Mouse (Mus musculus) erythroblast, adult 5-6 weeks (primary cell): Measurements from ENCODE around the gene Slc1a5. TPM values are rescaled to one million over a fixed set of nuclear protein-coding genes. Genes with fewer than 3 reads are reported as not detected.

Experiments used
- ATAC-seq: replicated peaks from 2 replicates; pipeline ENCODE4 v1.8.0; 2016; ENCODE audit warnings: moderate number of reproducible peaks, mild to moderate bottlenecking, moderate TSS enrichment, inconsistent platforms; ENCODE audit not compliant: poor library complexity, low FRiP score, severe bottlenecking
- total RNA-seq, 2 experiments: library from RNA; stranded (forward) in 1 of 2; stranded (reverse) in 1 of 2; fragments of 150-400 nt in 1 of 2; fragments of 200-764, 138-1000 nt in 1 of 2; gene quantifications; 2 replicates each; pipeline versions ENCODE4 v1.2.3 to v1.2.4; 2015 to 2017; ENCODE audit warnings: low replicate concordance in 2 of 2

Gene Slc1a5
- total RNA-seq, 2 experiments from 2014 or later: 655 to 713 TPM

GRCm38 (mm10) chr7:16842645-16843063, 61.5 kb downstream of the Slc1a5 start, which contains the start of gene Prkd2:
TSS of gene Prkd2 (plus strand) at chr7:16842902.
- ATAC-seq: peak; percentile 85

DNA sequence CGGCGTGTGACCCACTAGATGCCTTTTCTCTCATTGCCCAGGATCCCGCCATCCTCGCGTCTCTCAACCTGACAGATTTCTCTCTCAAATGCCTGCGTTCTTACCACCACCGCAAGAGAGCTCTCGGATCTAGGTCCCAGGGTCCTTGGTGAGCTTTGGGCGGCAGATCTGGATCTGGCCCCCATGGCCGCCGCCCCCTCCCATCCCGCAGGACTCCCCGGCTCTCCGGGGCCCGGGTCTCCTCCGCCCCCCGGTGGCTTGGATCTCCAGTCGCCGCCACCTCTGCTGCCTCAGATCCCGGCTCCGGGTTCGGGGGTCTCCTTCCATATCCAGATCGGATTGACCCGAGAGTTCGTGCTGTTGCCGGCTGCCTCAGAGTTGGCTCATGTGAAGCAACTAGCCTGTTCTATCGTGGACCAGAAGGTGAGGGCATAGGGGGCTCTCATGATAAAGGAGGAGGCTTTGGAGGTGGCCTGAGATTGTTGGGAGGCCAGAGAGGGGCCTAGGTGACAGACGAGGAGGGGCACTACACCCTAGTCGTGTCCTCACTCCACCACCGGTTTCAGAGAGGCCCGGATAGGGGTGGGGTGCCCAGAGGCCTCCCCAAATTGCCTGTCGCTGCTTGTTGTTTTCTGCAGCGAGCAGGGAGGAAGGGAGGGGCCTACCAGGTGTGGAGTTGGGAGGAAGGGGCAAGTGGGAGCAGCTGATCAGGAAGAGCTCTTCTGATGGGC, 62.5 kb downstream of the Slc1a5 start:
- no peak for ATAC-seq

GRCm38 (mm10) chr7:16844696-16845071, 63.5 kb downstream of the Slc1a5 start:
- no peak for ATAC-seq

DNA sequence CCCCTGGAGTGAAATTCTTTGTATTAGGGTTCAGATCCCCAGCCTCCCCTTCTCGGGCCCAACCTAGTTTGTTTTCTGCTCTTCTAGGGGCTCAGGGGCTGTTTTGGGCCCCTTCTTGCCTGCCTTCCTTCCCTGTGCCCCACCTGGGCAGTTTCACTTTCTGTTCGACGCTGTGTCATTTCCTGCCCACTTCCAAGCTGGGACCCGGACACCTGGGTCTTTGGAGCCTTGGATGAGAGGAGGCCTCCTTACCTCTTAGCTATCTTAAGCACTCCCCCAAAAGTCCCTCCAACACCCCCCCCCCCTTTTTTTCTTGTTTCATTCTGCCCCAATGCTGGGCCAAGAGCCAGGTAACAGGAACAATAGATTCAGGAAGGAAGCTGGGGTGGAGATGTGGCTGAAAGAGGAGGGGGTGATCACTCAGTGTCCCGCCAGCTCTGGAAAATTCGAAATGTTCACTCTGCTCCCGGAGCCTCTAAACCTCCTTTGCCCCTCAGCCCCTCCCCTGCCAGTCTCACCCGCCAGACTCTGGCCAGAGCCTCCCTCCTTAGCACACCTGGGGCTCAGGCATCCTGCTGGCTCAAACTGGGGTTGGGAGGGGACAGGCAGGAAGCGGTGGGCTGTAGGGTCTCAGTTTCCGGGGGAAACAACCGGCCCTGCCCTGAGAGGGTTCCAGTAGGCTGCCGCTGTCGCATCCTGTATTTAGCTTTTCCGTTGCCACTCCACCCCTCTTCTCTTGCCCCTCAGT, 64.1 kb downstream of the Slc1a5 start:
- 0 out of 2 replicates have a peak, but pooled peaks have one; percentile 25 for ATAC-seq

DNA sequence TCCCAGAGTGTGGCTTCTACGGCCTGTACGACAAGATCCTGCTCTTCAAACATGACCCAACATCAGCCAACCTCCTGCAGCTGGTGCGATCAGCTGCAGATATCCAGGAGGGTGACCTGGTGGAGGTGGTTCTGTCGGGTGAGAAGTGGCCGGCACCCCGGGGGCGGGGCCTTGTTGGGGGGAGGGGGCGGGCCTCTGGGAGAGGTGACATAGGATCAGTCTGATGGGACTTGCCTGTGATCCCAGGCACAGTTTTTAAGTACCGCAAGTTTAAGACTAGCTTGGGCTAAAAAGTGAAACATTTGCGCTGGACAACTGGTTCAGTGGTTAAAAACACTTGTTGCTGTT, 64.7 kb downstream of the Slc1a5 start:
- ATAC-seq: no peak

DNA sequence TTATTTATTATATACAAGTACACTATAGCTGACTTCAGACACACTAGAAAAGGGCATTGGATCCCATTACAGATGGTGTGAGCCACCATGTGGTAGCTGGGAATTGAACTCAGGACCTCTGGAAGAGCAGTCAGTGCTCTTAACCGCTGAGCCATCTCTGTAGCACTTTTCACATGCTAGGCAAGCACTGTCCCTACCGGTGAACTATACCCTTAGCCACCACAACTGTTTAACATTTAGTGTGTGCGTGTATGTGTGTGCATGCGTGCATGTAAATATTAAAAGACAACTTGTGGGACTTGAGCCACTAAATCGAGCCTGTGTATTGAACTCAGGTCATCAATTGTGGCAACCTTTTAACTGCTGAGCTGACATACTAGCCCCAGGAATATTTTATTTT, 65.6 kb downstream of the Slc1a5 start:
- ATAC-seq: no peak

- no peak for ATAC-seq
Measured at GRCm38 (mm10) chr7:16847507-16847906, 66.4 kb downstream of the Slc1a5 start.

Other genes starting within 250 kb of the Slc1a5 start
- gene Arhgap35, start 166.3 kb upstream of the Slc1a5 start, total RNA-seq (2015; ENCODE audit: low replicate concordance): 0.38 and 0.84 TPM in 2 replicates
- gene Arhgap35, start 166.3 kb upstream of the Slc1a5 start, total RNA-seq (2017; ENCODE audit: low replicate concordance): 0.84 and 1.8 TPM in 2 replicates
- not detected in 2 replicates for gene Ceacam15, start 105.6 kb upstream of the Slc1a5 start, total RNA-seq (2015; ENCODE audit: low replicate concordance)
- 0.56 TPM in 1 of 2 replicates, not detected in the other for gene Ceacam15, start 105.6 kb upstream of the Slc1a5 start, total RNA-seq (2017; ENCODE audit: low replicate concordance)
- gene Ceacam9, start 59.4 kb upstream of the Slc1a5 start, total RNA-seq (2015; ENCODE audit: low replicate concordance): not detected in 2 replicates
- not detected in 2 replicates for gene Ceacam9, start 59.4 kb upstream of the Slc1a5 start, total RNA-seq (2017; ENCODE audit: low replicate concordance)
- 46.5 and 57.5 TPM in 2 replicates for gene Ap2s1, start 42.9 kb upstream of the Slc1a5 start, total RNA-seq (2015; ENCODE audit: low replicate concordance)
- 19.8 and 25.9 TPM in 2 replicates for gene Ap2s1, start 42.9 kb upstream of the Slc1a5 start, total RNA-seq (2017; ENCODE audit: low replicate concordance)
- 21.5 and 22.4 TPM in 2 replicates for gene Strn4, start 34.5 kb downstream of the Slc1a5 start, total RNA-seq (2015; ENCODE audit: low replicate concordance)
- 34.3 and 69.7 TPM in 2 replicates for gene Strn4, start 34.5 kb downstream of the Slc1a5 start, total RNA-seq (2017; ENCODE audit: low replicate concordance)
- 2.5 and 4.2 TPM in 2 replicates for gene Fkrp, start 35.4 kb downstream of the Slc1a5 start, total RNA-seq (2015; ENCODE audit: low replicate concordance)
- 3.1 and 8.0 TPM in 2 replicates for gene Fkrp, start 35.4 kb downstream of the Slc1a5 start, total RNA-seq (2017; ENCODE audit: low replicate concordance)
- gene Prkd2, start 61.6 kb downstream of the Slc1a5 start, total RNA-seq (2015; ENCODE audit: low replicate concordance): 4.6 and 18.8 TPM in 2 replicates
- 2.5 and 5.1 TPM in 2 replicates for gene Prkd2, start 61.6 kb downstream of the Slc1a5 start, total RNA-seq (2017; ENCODE audit: low replicate concordance)
- gene Dact3, start 94.0 kb downstream of the Slc1a5 start, total RNA-seq (2015; ENCODE audit: low replicate concordance): not detected in 2 replicates
- not detected in 2 replicates for gene Dact3, start 94.0 kb downstream of the Slc1a5 start, total RNA-seq (2017; ENCODE audit: low replicate concordance)
- not detected in 2 replicates for gene Gng8, start 110.4 kb downstream of the Slc1a5 start, total RNA-seq (2015; ENCODE audit: low replicate concordance)
- gene Gng8, start 110.4 kb downstream of the Slc1a5 start, total RNA-seq (2017; ENCODE audit: low replicate concordance): not detected in 2 replicates
- gene Ptgir, start 125.2 kb downstream of the Slc1a5 start, total RNA-seq (2015; ENCODE audit: low replicate concordance): 1.3 and 6.7 TPM in 2 replicates
- 1.5 and 1.8 TPM in 2 replicates for gene Ptgir, start 125.2 kb downstream of the Slc1a5 start, total RNA-seq (2017; ENCODE audit: low replicate concordance)
- gene Calm3, start 142.8 kb downstream of the Slc1a5 start, total RNA-seq (2015; ENCODE audit: low replicate concordance): 41.1 and 44.1 TPM in 2 replicates
- 157 and 162 TPM in 2 replicates for gene Calm3, start 142.8 kb downstream of the Slc1a5 start, total RNA-seq (2017; ENCODE audit: low replicate concordance)
- gene Pnmal2, start 163.3 kb downstream of the Slc1a5 start, total RNA-seq (2015; ENCODE audit: low replicate concordance): not detected in 2 replicates
- gene Pnmal2, start 163.3 kb downstream of the Slc1a5 start, total RNA-seq (2017; ENCODE audit: low replicate concordance): not detected in 2 replicates
- not detected in 2 replicates for gene Pnmal1, start 178.3 kb downstream of the Slc1a5 start, total RNA-seq (2015; ENCODE audit: low replicate concordance)
- not detected in 2 replicates for gene Pnmal1, start 178.3 kb downstream of the Slc1a5 start, total RNA-seq (2017; ENCODE audit: low replicate concordance)
- not detected in 2 replicates for gene Gm42372, start 201.7 kb downstream of the Slc1a5 start, total RNA-seq (2015; ENCODE audit: low replicate concordance)
- gene Gm42372, start 201.7 kb downstream of the Slc1a5 start, total RNA-seq (2017; ENCODE audit: low replicate concordance): 0.28 TPM in 1 of 2 replicates, not detected in the other
- 0.19 TPM in 1 of 2 replicates, not detected in the other for gene Ccdc8, start 211.4 kb downstream of the Slc1a5 start, total RNA-seq (2015; ENCODE audit: low replicate concordance)
- 0.14 and 1.0 TPM in 2 replicates for gene Ccdc8, start 211.4 kb downstream of the Slc1a5 start, total RNA-seq (2017; ENCODE audit: low replicate concordance)
- 14.0 and 21.3 TPM in 2 replicates for gene Ppp5c, start 246.6 kb downstream of the Slc1a5 start, total RNA-seq (2015; ENCODE audit: low replicate concordance)
- 10.6 and 18.9 TPM in 2 replicates for gene Ppp5c, start 246.6 kb downstream of the Slc1a5 start, total RNA-seq (2017; ENCODE audit: low replicate concordance)